Mouse (Mus musculus): ENCODE measurements around the gene Calcoco1.

DNA sequence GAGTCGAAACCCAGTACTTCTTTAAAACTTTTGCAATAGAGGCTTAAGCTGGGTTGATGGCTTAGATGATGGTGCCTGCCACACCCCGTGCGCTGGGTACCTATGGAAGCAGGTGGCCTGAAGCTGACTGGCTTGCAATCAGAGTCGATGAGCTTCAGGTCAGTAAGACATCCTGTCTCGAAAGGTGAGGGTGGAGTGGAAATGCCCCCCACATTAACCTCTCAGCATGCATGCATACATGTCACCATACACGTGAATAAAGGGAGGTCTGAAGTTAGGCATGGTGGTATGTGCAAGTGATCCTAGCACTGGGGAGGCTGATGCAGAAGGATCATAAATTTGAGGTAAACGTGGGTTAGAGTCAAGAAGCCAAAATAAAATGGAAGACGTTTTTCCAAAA, 52.4 kb downstream of the Calcoco1 start:
- TF ChIP-seq HCFC1 (IDR thresholded peaks at IDR 0.05; ENCODE audit: borderline replicate concordance, insufficient read depth, low read length) (no peak), ZNF384 (IDR thresholded peaks at IDR 0.05; ENCODE audit: low read depth, low read length) (no peak), MAFK (IDR thresholded peaks at IDR 0.05; ENCODE audit: insufficient read depth, low read depth, low read length) (no peak)
